ENCODE assay signal across 8 mouse cellular contexts in genomic region chr7:45461326-45461725, GRCm38 (mm10). TPM values are rescaled to one million over a fixed set of nuclear protein-coding genes. Genes with fewer than 3 reads are reported as not detected.
DNase-seq lines count a peak whose midpoint lies in the region; ATAC-seq and TF ChIP-seq lines count a peak whose summit lies in the region.

No protein-coding gene starts in this region.

- DNase-seq in layer of hippocampus, adult 2 months (ENCODE audit: low spot score in 2 of 2) = no peak
- DNase-seq in layer of hippocampus, adult 9-11 months = no peak
- no peak for DNase-seq in embryonic facial prominence, embryonic 11.5 days (ENCODE audit: low spot score)
- DNase-seq in thymus, adult 2 months = no peak
- no peak for DNase-seq in cerebellum, adult 18-20 months
- no peak for DNase-seq in urinary bladder, adult 2 months (ENCODE audit: low spot score)

- TF ChIP-seq CTCF in layer of hippocampus, adult 2 months (conservative IDR thresholded peaks at IDR 0.05) = no peak
- TF ChIP-seq CTCF in thymus, adult 2 months (IDR thresholded peaks at IDR 0.05; ENCODE audit: borderline replicate concordance, control insufficient read depth, extremely low read depth, insufficient read depth, low read length, poor library complexity) = no peak

- no peaks in the 10 kb centered on the region for H3K27me3 ChIP-seq in embryonic facial prominence, embryonic 11.5 days (ENCODE audit: control insufficient read depth, insufficient read depth, low read length)
- H3K27me3 ChIP-seq in intestine, embryonic 15.5 days (replicated peaks) = no peaks in the 10 kb centered on the region
- no peaks in the 10 kb centered on the region for H3K27me3 ChIP-seq in neural tube, embryonic 13.5 days
- no peaks in the 10 kb centered on the region for H3K27me3 ChIP-seq in thymus, adult 2 months (ENCODE audit: control insufficient read depth, insufficient read depth, low read length)

- TF ChIP-seq POLR2A in thymus, adult 2 months (IDR thresholded peaks at IDR 0.05; ENCODE audit: control insufficient read depth, extremely low read depth, insufficient read depth, low read length, poor library complexity) = no peak

- H3K4me1 ChIP-seq in embryonic facial prominence, embryonic 11.5 days (ENCODE audit: control insufficient read depth, insufficient read depth, low read length) = peaks cover 10% of the 10 kb centered on the region
- H3K4me1 ChIP-seq in intestine, embryonic 15.5 days (replicated peaks) = peaks cover 44% of the 10 kb centered on the region
- peaks cover 66% of the 10 kb centered on the region for H3K4me1 ChIP-seq in neural tube, embryonic 13.5 days (replicated peaks)
- peaks cover 29% of the 10 kb centered on the region for H3K4me1 ChIP-seq in thymus, adult 2 months (replicated peaks; ENCODE audit: control insufficient read depth, insufficient read depth, low read length)

- H3K27ac ChIP-seq in layer of hippocampus, adult 2 months = peak overlapping the region; percentile 94
- peak overlapping the region; percentile 60; the same call in 1 of the 2 replicates for H3K27ac ChIP-seq in embryonic facial prominence, embryonic 11.5 days (replicated peaks; ENCODE audit: low read depth, low read length)
- peak overlapping the region; percentile 89 for H3K27ac ChIP-seq in intestine, embryonic 15.5 days
- peak overlapping the region; percentile 97 for H3K27ac ChIP-seq in neural tube, embryonic 13.5 days (replicated peaks)
- H3K27ac ChIP-seq in thymus, adult 2 months (ENCODE audit: control insufficient read depth, insufficient read depth, low read length) = no peak overlapping the region

- 62% methylated on average over 5 of the region's 5 CpGs for WGBS in embryonic facial prominence, embryonic 11.5 days
- 46% methylated on average over 5 of the region's 5 CpGs for WGBS in intestine, embryonic 15.5 days
- WGBS in neural tube, embryonic 13.5 days = 26% methylated on average over 5 of the region's 5 CpGs
- 96% methylated on average over 4 of the region's 5 CpGs for WGBS in thymus, adult 2 months

- H3K9me3 ChIP-seq in embryonic facial prominence, embryonic 11.5 days (replicated peaks; ENCODE audit: control insufficient read depth, low read length) = no peaks in the 10 kb centered on the region
- H3K9me3 ChIP-seq in intestine, embryonic 15.5 days = no peaks in the 10 kb centered on the region
- no peaks in the 10 kb centered on the region for H3K9me3 ChIP-seq in neural tube, embryonic 13.5 days

- H3K4me2 ChIP-seq in embryonic facial prominence, embryonic 11.5 days (ENCODE audit: low read depth, low read length) = no peak overlapping the region
- peak overlapping the region; percentile 57 for H3K4me2 ChIP-seq in intestine, embryonic 15.5 days (replicated peaks)
- H3K4me2 ChIP-seq in neural tube, embryonic 13.5 days = no peak overlapping the region

- H3K4me3 ChIP-seq in layer of hippocampus, adult 2 months = no peak overlapping the region
- H3K4me3 ChIP-seq in embryonic facial prominence, embryonic 11.5 days (ENCODE audit: low read depth, low read length) = no peak overlapping the region
- H3K4me3 ChIP-seq in intestine, embryonic 15.5 days (replicated peaks) = no peak overlapping the region
- H3K4me3 ChIP-seq in neural tube, embryonic 13.5 days = no peak overlapping the region
- no peak overlapping the region for H3K4me3 ChIP-seq in thymus, adult 2 months (ENCODE audit: control insufficient read depth, insufficient read depth, low read length)

- H3K36me3 ChIP-seq in embryonic facial prominence, embryonic 11.5 days (replicated peaks; ENCODE audit: control insufficient read depth, insufficient read depth, low read depth, low read length) = peaks cover 7% of the 10 kb centered on the region
- H3K36me3 ChIP-seq in intestine, embryonic 15.5 days = peaks cover 21% of the 10 kb centered on the region
- peaks cover 61% of the 10 kb centered on the region for H3K36me3 ChIP-seq in neural tube, embryonic 13.5 days
- H3K36me3 ChIP-seq in thymus, adult 2 months (ENCODE audit: control insufficient read depth, insufficient read depth, low read length) = peaks cover 11% of the 10 kb centered on the region

- no peak overlapping the region for H3K9ac ChIP-seq in embryonic facial prominence, embryonic 11.5 days (replicated peaks; ENCODE audit: low read length)
- H3K9ac ChIP-seq in intestine, embryonic 15.5 days = no peak overlapping the region
- H3K9ac ChIP-seq in neural tube, embryonic 13.5 days = peak overlapping the region; percentile 66

- ATAC-seq in embryonic facial prominence, embryonic 11.5 days (replicated peaks; ENCODE audit: insufficient number of reproducible peaks, low FRiP score, low TSS enrichment, low read depth) = no peak
- ATAC-seq in intestine, embryonic 15.5 days = peak; percentile 2
- no peak for ATAC-seq in neural tube, embryonic 13.5 days (ENCODE audit: low read depth)

RNA-seq across cellular contexts. Expression of gene Ftl1, which starts 1.6 kb away (rescaled TPM):
- 100 to 1,000 TPM; 186 to 204 TPM for total RNA-seq in layer of hippocampus, adult 2 months (2021)
- polyA plus RNA-seq in embryonic facial prominence, embryonic 11.5 days (2014; fragmentation: Nextera tagmentation; extraction: Ambion mirVana) = 4,830 and 5,123 TPM in 2 replicates
- polyA plus RNA-seq in intestine, embryonic 15.5 days (2015; fragmentation: Nextera tagmentation; extraction: Ambion mirVana) = 5,581 and 6,050 TPM in 2 replicates
- 6,282 and 6,442 TPM in 2 replicates for polyA plus RNA-seq in neural tube, embryonic 13.5 days (2015; fragmentation: Nextera tagmentation; extraction: Ambion mirVana)
- 2,491 and 2,656 TPM in 2 replicates for polyA plus RNA-seq in thymus, adult 2 months (2012; rRNA removed)
- polyA plus RNA-seq in urinary bladder, adult 2 months (2012; rRNA removed) = 1,966 and 2,293 TPM in 2 replicates

RNA-seq across cellular contexts. Expression of gene Bax, which starts 5.4 kb away (rescaled TPM):
- 10 to 100 TPM; 73.2 to 77.6 TPM for total RNA-seq in layer of hippocampus, adult 2 months (2021)
- polyA plus RNA-seq in embryonic facial prominence, embryonic 11.5 days (2014; fragmentation: Nextera tagmentation; extraction: Ambion mirVana) = 151 and 168 TPM in 2 replicates
- 181 and 185 TPM in 2 replicates for polyA plus RNA-seq in intestine, embryonic 15.5 days (2015; fragmentation: Nextera tagmentation; extraction: Ambion mirVana)
- 184 and 237 TPM in 2 replicates for polyA plus RNA-seq in neural tube, embryonic 13.5 days (2015; fragmentation: Nextera tagmentation; extraction: Ambion mirVana)
- polyA plus RNA-seq in thymus, adult 2 months (2012; rRNA removed) = 165 and 184 TPM in 2 replicates
- polyA plus RNA-seq in urinary bladder, adult 2 months (2012; rRNA removed) = 78.4 and 113 TPM in 2 replicates

RNA-seq across cellular contexts. Expression of gene Tulp2, which starts 20.4 kb away (rescaled TPM):
- not detected for total RNA-seq in layer of hippocampus, adult 2 months (2021)
- polyA plus RNA-seq in embryonic facial prominence, embryonic 11.5 days (2014; fragmentation: Nextera tagmentation; extraction: Ambion mirVana) = 0.43 and 0.95 TPM in 2 replicates
- polyA plus RNA-seq in intestine, embryonic 15.5 days (2015; fragmentation: Nextera tagmentation; extraction: Ambion mirVana) = 1.8 and 1.9 TPM in 2 replicates
- polyA plus RNA-seq in neural tube, embryonic 13.5 days (2015; fragmentation: Nextera tagmentation; extraction: Ambion mirVana) = 0.13 and 0.29 TPM in 2 replicates
- 2.5 and 3.0 TPM in 2 replicates for polyA plus RNA-seq in thymus, adult 2 months (2012; rRNA removed)
- polyA plus RNA-seq in urinary bladder, adult 2 months (2012; rRNA removed) = 0.43 and 0.56 TPM in 2 replicates

RNA-seq across cellular contexts. Expression of gene Ruvbl2, which starts 23.4 kb away (rescaled TPM):
- 10 to 100 TPM; 35.0 to 37.2 TPM for total RNA-seq in layer of hippocampus, adult 2 months (2021)
- polyA plus RNA-seq in embryonic facial prominence, embryonic 11.5 days (2014; fragmentation: Nextera tagmentation; extraction: Ambion mirVana) = 172 and 179 TPM in 2 replicates
- 147 and 150 TPM in 2 replicates for polyA plus RNA-seq in intestine, embryonic 15.5 days (2015; fragmentation: Nextera tagmentation; extraction: Ambion mirVana)
- 89.7 and 111 TPM in 2 replicates for polyA plus RNA-seq in neural tube, embryonic 13.5 days (2015; fragmentation: Nextera tagmentation; extraction: Ambion mirVana)
- 122 and 124 TPM in 2 replicates for polyA plus RNA-seq in thymus, adult 2 months (2012; rRNA removed)
- 35.8 and 41.4 TPM in 2 replicates for polyA plus RNA-seq in urinary bladder, adult 2 months (2012; rRNA removed)

RNA-seq across cellular contexts. Expression of gene Gm45808, which starts 25.3 kb away (rescaled TPM):
- 1 to 10 TPM; 2.1 to 3.1 TPM for total RNA-seq in layer of hippocampus, adult 2 months (2021)
- not detected in 2 replicates for polyA plus RNA-seq in embryonic facial prominence, embryonic 11.5 days (2014; fragmentation: Nextera tagmentation; extraction: Ambion mirVana)
- polyA plus RNA-seq in intestine, embryonic 15.5 days (2015; fragmentation: Nextera tagmentation; extraction: Ambion mirVana) = not detected in 2 replicates
- polyA plus RNA-seq in neural tube, embryonic 13.5 days (2015; fragmentation: Nextera tagmentation; extraction: Ambion mirVana) = not detected in 2 replicates
- polyA plus RNA-seq in thymus, adult 2 months (2012; rRNA removed) = not detected in 2 replicates
- 0.29 and 0.31 TPM in 2 replicates for polyA plus RNA-seq in urinary bladder, adult 2 months (2012; rRNA removed)
